Mouse (Mus musculus): Measurements from ENCODE around the gene Erbin. TPM values are rescaled to one million over a fixed set of nuclear protein-coding genes. Genes with fewer than 3 reads are reported as not detected.

The Erbin gene
- polyA plus RNA-seq, 1 experiment from 2014 or later, result 34.0 TPM

- Histone ChIP-seq H3K36me3 (ENCODE audit: control insufficient read depth, insufficient read depth, low read length) (no peaks in the 10 kb centered on the region), H3K4me2 (replicated peaks; ENCODE audit: low read depth, low read length) (no peak overlapping the region), H3K27me3 (ENCODE audit: control insufficient read depth, insufficient read depth, low read length) (no peaks in the 10 kb centered on the region), H3K27ac (ENCODE audit: low read depth, low read length) (no peak overlapping the region), H3K9ac (ENCODE audit: low read depth, low read length) (no peak overlapping the region), H3K4me3 (ENCODE audit: low read depth, low read length) (no peak overlapping the region), H3K4me1 (replicated peaks; ENCODE audit: control insufficient read depth, insufficient read depth, low read length) (no peaks in the 10 kb centered on the region), H3K9me3 (ENCODE audit: control insufficient read depth, low read length) (no peaks in the 10 kb centered on the region)
- 82% methylated on average over 4 of the region's 4 CpGs for WGBS
- no peak for ATAC-seq (ENCODE audit: low FRiP score)
- no peak for DNase-seq (ENCODE audit: low spot score)
These were observed 58.3 kb downstream of the Erbin start for GRCm38 (mm10) chr13:103862041-103862440.

GRCm38 (mm10) chr13:103859041-103859440 is 61.3 kb downstream of the Erbin start:
- H3K27me3 ChIP-seq (ENCODE audit: control insufficient read depth, insufficient read depth, low read length), result no peaks in the 10 kb centered on the region
- no peaks in the 10 kb centered on the region for H3K9me3 ChIP-seq (ENCODE audit: control insufficient read depth, low read length)
- H3K4me1 ChIP-seq (replicated peaks; ENCODE audit: control insufficient read depth, insufficient read depth, low read length), result no peaks in the 10 kb centered on the region
- no peak overlapping the region for H3K4me3 ChIP-seq (ENCODE audit: low read depth, low read length)
- WGBS, result 93% methylated on average over 2 of the region's 2 CpGs
- ATAC-seq (ENCODE audit: low FRiP score) (no peak), DNase-seq (ENCODE audit: low spot score) (no peak)
- H3K4me2 ChIP-seq (replicated peaks; ENCODE audit: low read depth, low read length), result no peak overlapping the region
- no peaks in the 10 kb centered on the region for H3K36me3 ChIP-seq (ENCODE audit: control insufficient read depth, insufficient read depth, low read length)
- H3K9ac ChIP-seq (ENCODE audit: low read depth, low read length), result no peak overlapping the region
- no peak overlapping the region for H3K27ac ChIP-seq (ENCODE audit: low read depth, low read length)

GRCm38 (mm10) chr13:103847614-103848013 is 72.7 kb downstream of the Erbin start:
- Histone ChIP-seq H3K9me3 (ENCODE audit: control insufficient read depth, low read length) (no peaks in the 10 kb centered on the region), H3K4me1 (replicated peaks; ENCODE audit: control insufficient read depth, insufficient read depth, low read length) (no peaks in the 10 kb centered on the region), H3K4me3 (ENCODE audit: low read depth, low read length) (no peak overlapping the region), H3K36me3 (ENCODE audit: control insufficient read depth, insufficient read depth, low read length) (no peaks in the 10 kb centered on the region), H3K27ac (ENCODE audit: low read depth, low read length) (no peak overlapping the region), H3K9ac (ENCODE audit: low read depth, low read length) (no peak overlapping the region), H3K27me3 (ENCODE audit: control insufficient read depth, insufficient read depth, low read length) (no peaks in the 10 kb centered on the region), H3K4me2 (replicated peaks; ENCODE audit: low read depth, low read length) (no peak overlapping the region)
- WGBS, result 93% methylated on average over 2 of the region's 2 CpGs
- DNase-seq (ENCODE audit: low spot score), result no peak
- no peak for ATAC-seq (ENCODE audit: low FRiP score)

DNA sequence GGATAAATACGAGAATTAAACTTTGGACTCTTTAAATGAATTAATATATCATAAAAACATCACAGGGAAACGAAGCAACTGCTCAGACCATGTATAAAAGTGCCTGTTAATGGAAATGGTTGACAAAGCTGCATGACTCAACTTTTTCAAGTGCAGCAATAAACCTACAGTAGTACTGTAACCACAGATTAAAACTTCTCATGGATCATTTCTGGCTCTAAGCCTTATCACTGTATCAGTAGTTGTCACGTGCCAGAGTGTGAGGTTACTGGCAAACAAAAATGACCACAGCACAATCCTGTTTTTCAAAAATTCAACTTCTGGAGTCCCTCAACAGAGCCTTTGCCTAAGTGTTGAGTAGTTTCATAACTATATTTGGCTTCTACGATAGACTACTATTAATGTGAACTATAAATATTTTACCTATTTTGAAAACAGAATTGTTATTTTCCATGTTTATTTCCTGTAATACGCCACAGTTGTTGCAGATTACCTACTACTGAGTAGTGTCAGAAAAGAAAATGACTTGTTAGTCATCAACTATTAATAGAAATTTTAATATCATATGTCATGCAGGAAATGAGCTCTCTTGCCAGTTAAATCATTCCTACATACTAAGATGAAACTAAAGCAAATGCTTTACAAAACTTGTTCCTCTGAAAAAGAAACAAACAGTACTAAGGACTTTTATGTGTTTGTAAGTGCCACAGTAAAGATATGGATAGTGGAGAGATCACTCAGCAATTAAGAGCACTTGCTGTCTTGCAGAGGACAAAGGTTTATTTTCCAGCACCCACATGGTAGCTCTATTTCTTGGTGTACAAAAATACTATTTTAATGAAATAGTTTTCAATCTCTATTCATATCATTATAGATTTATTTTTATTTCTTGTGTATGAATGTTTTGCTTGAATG is 78.8 kb downstream of the Erbin start:
- Histone ChIP-seq H3K27me3 (ENCODE audit: control insufficient read depth, insufficient read depth, low read length) (no peaks in the 10 kb centered on the region), H3K27ac (ENCODE audit: low read depth, low read length) (no peak overlapping the region), H3K4me3 (ENCODE audit: low read depth, low read length) (no peak overlapping the region), H3K4me1 (replicated peaks; ENCODE audit: control insufficient read depth, insufficient read depth, low read length) (no peaks in the 10 kb centered on the region), H3K4me2 (replicated peaks; ENCODE audit: low read depth, low read length) (no peak overlapping the region), H3K9me3 (ENCODE audit: control insufficient read depth, low read length) (no peaks in the 10 kb centered on the region), H3K36me3 (ENCODE audit: control insufficient read depth, insufficient read depth, low read length) (peaks cover 8% of the 10 kb centered on the region; the same call in 1 of the 2 replicates), H3K9ac (ENCODE audit: low read depth, low read length) (no peak overlapping the region)
- whole genome bisulfite sequencing, result 93% methylated on average over 5 of the region's 5 CpGs
- no peak for DNase-seq (ENCODE audit: low spot score)
- ATAC-seq (ENCODE audit: low FRiP score), result no peak

DNA sequence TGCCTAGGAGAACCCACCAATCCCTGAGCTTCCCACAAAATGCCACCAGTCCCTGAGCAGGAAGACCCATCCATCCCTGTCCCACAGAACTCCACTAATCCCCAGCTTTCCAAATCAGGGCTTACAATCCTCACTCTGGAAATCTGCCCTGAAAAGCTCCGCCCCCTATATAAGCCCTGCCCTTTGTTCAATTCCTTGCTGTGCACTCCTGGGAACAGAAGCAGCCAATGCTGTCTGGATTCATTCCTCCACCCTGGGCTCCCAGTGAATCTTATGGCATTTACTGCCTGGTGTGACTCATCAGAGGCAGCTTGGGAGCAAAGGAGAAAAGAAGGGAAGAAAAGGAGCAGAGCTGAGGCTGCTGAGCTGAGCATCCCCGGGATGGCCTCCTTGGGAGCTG is 81.7 kb downstream of the Erbin start:
- Histone ChIP-seq H3K27me3 (ENCODE audit: control insufficient read depth, insufficient read depth, low read length) (no peaks in the 10 kb centered on the region), H3K9ac (ENCODE audit: low read depth, low read length) (no peak overlapping the region), H3K9me3 (ENCODE audit: control insufficient read depth, low read length) (no peaks in the 10 kb centered on the region), H3K4me3 (ENCODE audit: low read depth, low read length) (no peak overlapping the region), H3K36me3 (ENCODE audit: control insufficient read depth, insufficient read depth, low read length) (peaks cover 14% of the 10 kb centered on the region), H3K4me1 (replicated peaks; ENCODE audit: control insufficient read depth, insufficient read depth, low read length) (no peaks in the 10 kb centered on the region), H3K4me2 (replicated peaks; ENCODE audit: low read depth, low read length) (no peak overlapping the region), H3K27ac (ENCODE audit: low read depth, low read length) (no peak overlapping the region)
- DNase-seq (ENCODE audit: low spot score) (no peak), ATAC-seq (ENCODE audit: low FRiP score) (no peak)
- 78% methylated on average over 2 of the region's 2 CpGs for WGBS

DNA sequence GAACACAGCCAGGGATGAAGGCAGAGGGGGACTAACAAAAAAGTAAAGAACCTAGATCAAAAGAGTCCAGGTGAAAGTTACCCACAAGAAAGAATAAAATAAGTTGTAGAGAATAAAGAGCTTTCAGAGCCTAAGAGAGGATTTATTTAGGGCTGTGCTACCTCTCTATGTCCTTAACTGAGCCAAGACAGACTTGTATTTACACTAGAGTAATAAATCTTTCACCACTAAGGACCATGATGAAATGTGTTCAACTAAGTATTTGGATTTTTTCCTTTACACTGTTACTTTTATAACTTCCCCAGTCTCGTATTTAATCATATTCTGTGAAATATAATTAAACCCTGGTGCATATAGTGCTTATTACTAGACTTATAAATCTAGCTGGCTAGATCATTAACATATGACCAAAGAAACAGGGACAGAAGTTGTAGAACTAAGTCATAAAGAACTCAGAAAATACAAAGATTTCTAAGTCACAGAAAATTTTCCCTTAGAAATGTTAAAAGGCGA is 90.6 kb downstream of the Erbin start:
- ATAC-seq (ENCODE audit: low FRiP score) (no peak), DNase-seq (ENCODE audit: low spot score) (no peak)
- H3K27me3 ChIP-seq (ENCODE audit: control insufficient read depth, insufficient read depth, low read length), result no peaks in the 10 kb centered on the region
- no peak overlapping the region for H3K9ac ChIP-seq (ENCODE audit: low read depth, low read length)
- H3K9me3 ChIP-seq (ENCODE audit: control insufficient read depth, low read length), result no peaks in the 10 kb centered on the region
- 94% methylated on average over 2 of the region's 2 CpGs for WGBS
- no peak overlapping the region for H3K27ac ChIP-seq (ENCODE audit: low read depth, low read length)
- no peak overlapping the region for H3K4me3 ChIP-seq (ENCODE audit: low read depth, low read length)
- H3K4me2 ChIP-seq (replicated peaks; ENCODE audit: low read depth, low read length), result no peak overlapping the region
- no peaks in the 10 kb centered on the region for H3K4me1 ChIP-seq (replicated peaks; ENCODE audit: control insufficient read depth, insufficient read depth, low read length)
- H3K36me3 ChIP-seq (ENCODE audit: control insufficient read depth, insufficient read depth, low read length), result peaks cover 5% of the 10 kb centered on the region

DNA sequence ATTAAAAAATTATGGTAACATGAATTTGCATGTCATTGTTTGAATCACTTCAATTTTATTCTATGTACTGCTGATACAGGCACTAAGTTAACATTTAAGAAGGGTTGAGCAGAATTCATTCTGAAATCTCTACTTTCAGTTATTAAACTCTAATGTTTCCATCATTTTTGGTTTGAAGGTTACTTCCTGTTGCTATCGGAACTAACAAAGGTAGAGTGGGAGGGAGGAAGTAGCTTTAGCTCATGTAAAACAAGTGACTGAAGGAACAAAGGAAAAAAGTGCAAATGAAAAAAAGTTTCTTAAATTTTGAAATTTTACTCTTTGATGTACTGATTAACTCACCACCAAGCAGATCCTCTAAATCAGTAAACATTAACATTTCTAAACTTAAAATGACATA is 98.0 kb downstream of the Erbin start:
- DNase-seq (ENCODE audit: low spot score), result no peak
- Histone ChIP-seq H3K4me3 (ENCODE audit: low read depth, low read length) (no peak overlapping the region), H3K27ac (ENCODE audit: low read depth, low read length) (no peak overlapping the region), H3K4me2 (replicated peaks; ENCODE audit: low read depth, low read length) (no peak overlapping the region), H3K36me3 (ENCODE audit: control insufficient read depth, insufficient read depth, low read length) (no peaks in the 10 kb centered on the region), H3K4me1 (replicated peaks; ENCODE audit: control insufficient read depth, insufficient read depth, low read length) (no peaks in the 10 kb centered on the region), H3K9me3 (ENCODE audit: control insufficient read depth, low read length) (no peaks in the 10 kb centered on the region), H3K9ac (ENCODE audit: low read depth, low read length) (no peak overlapping the region), H3K27me3 (ENCODE audit: control insufficient read depth, insufficient read depth, low read length) (no peaks in the 10 kb centered on the region)
- WGBS, result 97% methylated on average over 1 of the region's 1 CpGs
- ATAC-seq (ENCODE audit: low FRiP score), result no peak

- Histone ChIP-seq H3K4me3 (ENCODE audit: low read depth, low read length) (no peak overlapping the region), H3K27ac (ENCODE audit: low read depth, low read length) (no peak overlapping the region), H3K9me3 (ENCODE audit: control insufficient read depth, low read length) (no peaks in the 10 kb centered on the region), H3K4me2 (replicated peaks; ENCODE audit: low read depth, low read length) (no peak overlapping the region), H3K4me1 (replicated peaks; ENCODE audit: control insufficient read depth, insufficient read depth, low read length) (no peaks in the 10 kb centered on the region), H3K36me3 (ENCODE audit: control insufficient read depth, insufficient read depth, low read length) (no peaks in the 10 kb centered on the region), H3K27me3 (ENCODE audit: control insufficient read depth, insufficient read depth, low read length) (no peaks in the 10 kb centered on the region), H3K9ac (ENCODE audit: low read depth, low read length) (no peak overlapping the region)
- ATAC-seq (ENCODE audit: low FRiP score) (no peak), DNase-seq (ENCODE audit: low spot score) (no peak)
- WGBS, result 84% methylated on average over 5 of the region's 5 CpGs
These were observed 100.9 kb downstream of the Erbin start for GRCm38 (mm10) chr13:103819377-103819776.

GRCm38 (mm10) chr13:103817935-103818334 is 102.4 kb downstream of the Erbin start:
- WGBS, result 86% methylated on average over 3 of the region's 3 CpGs
- ATAC-seq (ENCODE audit: low FRiP score), result no peak
- no peaks in the 10 kb centered on the region for H3K36me3 ChIP-seq (ENCODE audit: control insufficient read depth, insufficient read depth, low read length)
- no peak overlapping the region for H3K4me3 ChIP-seq (ENCODE audit: low read depth, low read length)
- no peak for DNase-seq (ENCODE audit: low spot score)
- no peak overlapping the region for H3K27ac ChIP-seq (ENCODE audit: low read depth, low read length)
- no peak overlapping the region for H3K9ac ChIP-seq (ENCODE audit: low read depth, low read length)
- H3K27me3 ChIP-seq (ENCODE audit: control insufficient read depth, insufficient read depth, low read length), result no peaks in the 10 kb centered on the region
- H3K4me1 ChIP-seq (replicated peaks; ENCODE audit: control insufficient read depth, insufficient read depth, low read length), result no peaks in the 10 kb centered on the region
- H3K9me3 ChIP-seq (ENCODE audit: control insufficient read depth, low read length), result no peaks in the 10 kb centered on the region
- H3K4me2 ChIP-seq (replicated peaks; ENCODE audit: low read depth, low read length), result no peak overlapping the region
